Mouse (Mus musculus) CD4-positive naive resting alpha-beta T cell, adult 76 days (primary cell): ENCODE data around the gene Myg1. TPM values are rescaled to one million over a fixed set of nuclear protein-coding genes. Genes with fewer than 3 reads are reported as not detected.

ENCODE experiments used
- total RNA-seq: library from RNA; stranded (reverse); gene quantifications from one replicate; pipeline ENCODE4 v1.2.4, GENCODE M21; 2023

Gene Myg1
- 52.7 TPM for total RNA-seq

DNA sequence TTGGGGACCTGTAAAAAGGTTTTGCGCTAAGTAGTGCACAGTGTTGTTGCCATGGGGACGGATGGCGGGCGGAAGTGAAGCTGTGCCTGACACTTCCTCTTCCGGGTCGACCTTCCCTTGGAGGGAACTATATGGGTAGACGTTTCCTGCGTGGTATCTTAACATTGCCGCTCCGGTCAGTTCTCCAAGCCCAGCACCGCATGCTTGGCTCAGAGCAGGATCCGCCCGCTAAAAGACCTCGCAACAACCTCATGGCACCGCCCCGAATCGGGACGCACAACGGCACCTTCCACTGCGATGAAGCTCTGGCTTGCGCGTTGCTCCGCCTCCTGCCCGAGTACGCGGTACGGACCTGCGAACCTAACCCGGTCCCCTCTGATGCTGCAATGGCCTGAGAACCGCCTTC, at the start of gene Myg1:
TSS of gene Myg1 (plus strand) at position 100 of the 406 bp plus-strand sequence.

DNA sequence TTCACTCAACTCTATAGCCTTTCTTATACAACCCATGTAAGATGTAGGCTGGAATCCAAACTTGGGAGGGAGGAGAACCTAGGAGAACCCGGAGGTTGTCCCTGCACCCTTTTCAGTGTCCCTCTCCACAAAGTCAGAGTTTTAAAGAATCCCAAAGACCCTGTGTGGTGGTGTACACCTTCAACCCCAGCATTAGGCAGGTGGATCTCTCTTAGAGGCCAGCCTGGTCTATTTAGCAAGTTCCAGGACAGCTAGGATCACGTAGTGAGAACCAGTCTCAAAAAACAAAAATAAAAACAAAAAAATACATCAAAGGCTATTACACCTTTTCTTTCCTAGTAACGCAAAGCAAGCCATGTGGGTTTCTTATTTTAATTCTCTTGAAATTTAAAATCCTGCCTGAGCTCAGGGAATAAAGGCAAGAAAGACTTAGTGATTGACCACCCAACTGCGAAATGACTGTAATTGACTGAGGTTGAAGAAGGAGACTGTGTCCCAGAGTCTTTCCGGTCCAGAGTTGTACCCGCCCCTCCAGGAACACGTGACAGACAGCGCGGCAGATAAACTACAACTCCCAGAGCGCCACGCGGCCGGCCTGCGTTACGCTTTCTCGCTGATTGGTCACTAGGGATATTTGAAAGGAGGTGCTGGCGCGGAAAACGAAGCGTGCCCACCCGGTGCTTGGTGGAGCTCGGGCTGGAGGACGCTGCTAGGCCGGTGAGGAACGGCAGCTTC, 35.7 kb upstream of the Myg1 start, which contains the start of gene Espl1:
TSS of gene Espl1 (plus strand) at position 634 of the 735 bp plus-strand sequence.

DNA sequence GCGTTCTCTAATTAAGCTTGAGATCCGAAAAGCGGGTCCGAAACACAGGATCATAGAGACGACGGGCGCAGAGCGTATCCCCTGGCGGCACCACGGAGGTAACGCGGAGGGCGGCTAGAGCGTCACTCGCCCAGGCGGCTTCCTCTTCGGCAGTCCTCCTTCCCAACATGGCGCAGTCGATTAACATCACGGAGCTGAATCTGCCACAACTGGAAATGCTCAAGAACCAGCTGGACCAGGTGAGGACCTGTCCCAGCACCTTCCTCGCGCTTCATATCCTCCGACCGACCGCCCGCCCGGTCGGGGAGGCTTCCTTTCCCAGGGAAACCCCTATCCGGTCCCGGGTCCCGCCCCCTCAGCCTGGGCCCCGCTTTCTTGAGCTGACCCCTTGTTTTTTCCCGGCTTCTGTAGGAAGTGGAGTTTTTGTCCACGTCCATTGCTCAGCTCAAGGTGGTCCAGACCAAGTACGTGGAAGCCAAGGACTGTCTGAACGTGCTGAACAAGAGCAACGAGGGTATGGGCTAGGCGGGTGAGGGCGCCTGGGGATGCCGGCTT, 5.4 kb upstream of the Myg1 start, which contains the start of gene Pfdn5:
TSS of gene Pfdn5 (plus strand) at position 95 of the 555 bp plus-strand sequence.

DNA sequence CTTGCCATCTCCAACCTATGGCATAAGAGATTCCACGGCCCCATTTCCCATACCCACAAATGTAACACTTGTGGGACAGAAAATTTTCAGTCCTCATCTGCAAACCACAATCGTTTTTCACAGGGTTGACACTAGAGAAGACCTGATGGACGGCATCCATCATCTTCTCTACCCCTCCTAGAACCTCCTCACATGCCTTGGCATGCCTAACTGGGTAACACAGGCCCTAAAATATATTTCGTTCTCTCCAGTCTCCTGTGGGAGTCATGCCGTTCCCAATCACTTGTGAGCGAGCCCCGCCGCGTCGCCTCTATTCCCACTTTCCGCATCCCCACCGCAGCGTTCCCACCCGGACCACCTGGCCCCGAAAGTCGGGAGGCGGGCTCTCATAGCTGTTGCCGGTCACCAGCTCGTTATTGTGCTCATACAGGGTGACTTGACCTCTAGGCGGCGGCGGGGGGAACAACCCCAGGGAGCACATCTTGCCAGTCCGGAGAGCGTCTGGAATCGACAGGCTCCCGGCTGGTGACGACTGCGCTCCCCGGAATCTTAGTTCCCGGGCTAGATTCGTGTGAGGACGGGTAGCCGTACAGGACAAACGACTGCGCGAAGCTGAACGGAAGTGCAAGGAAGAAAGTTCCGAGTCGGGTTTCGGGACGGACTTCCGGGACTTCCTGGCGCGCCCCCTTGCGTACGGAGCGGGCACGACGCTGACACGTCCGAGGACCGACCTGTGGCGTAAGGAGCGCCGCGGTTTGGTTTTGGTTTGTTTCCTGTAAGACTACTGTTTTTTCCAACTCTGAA, 18.8 kb downstream of the Myg1 start, which contains the start of gene Aaas:
TSS of gene Aaas (minus strand) at position 634 of the 804 bp plus-strand sequence.

GRCm38 (mm10) chr15:102366733-102367344, 35.3 kb downstream of the Myg1 start, which contains the start of gene Sp7:
Gene Sp7 (minus strand): TSS chr15:102367182.

Other genes with a start within 250 kb of the Myg1 start
- gene Tns2, start 231.3 kb upstream of the Myg1 start, total RNA-seq = 2.1 TPM
- 36.0 TPM for gene Spryd3, start 195.5 kb upstream of the Myg1 start, total RNA-seq
- gene Igfbp6, start 187.3 kb upstream of the Myg1 start, total RNA-seq = not detected
- gene Soat2, start 181.2 kb upstream of the Myg1 start, total RNA-seq = 1.1 TPM
- gene Zfp740, start 128.5 kb upstream of the Myg1 start, total RNA-seq = 130 TPM
- 14.5 TPM for gene Csad, start 127.0 kb upstream of the Myg1 start, total RNA-seq
- 572 TPM for gene Itgb7, start 99.8 kb upstream of the Myg1 start, total RNA-seq
- gene Rarg, start 74.2 kb upstream of the Myg1 start, total RNA-seq = 20.6 TPM
- not detected for gene Gm9918, start 61.1 kb upstream of the Myg1 start, total RNA-seq
- 28.3 TPM for gene Mfsd5, start 52.3 kb upstream of the Myg1 start, total RNA-seq
- 3.8 TPM for gene Espl1, start 35.4 kb upstream of the Myg1 start, total RNA-seq
- gene Pfdn5, start 5.6 kb upstream of the Myg1 start, total RNA-seq = 483 TPM
- 43.6 TPM for gene Aaas, start 19.1 kb downstream of the Myg1 start, total RNA-seq
- not detected for gene Sp7, start 35.5 kb downstream of the Myg1 start, total RNA-seq
- 134 TPM for gene Sp1, start 74.4 kb downstream of the Myg1 start, total RNA-seq
- gene Amhr2, start 113.7 kb downstream of the Myg1 start, total RNA-seq = 0.70 TPM
- gene Prr13, start 127.3 kb downstream of the Myg1 start, total RNA-seq = 54.2 TPM
- gene Pcbp2, start 138.8 kb downstream of the Myg1 start, total RNA-seq = 785 TPM
- 43.5 TPM for gene Gm10337, start 172.0 kb downstream of the Myg1 start, total RNA-seq
- gene Map3k12, start 185.4 kb downstream of the Myg1 start, total RNA-seq = 3.7 TPM
- gene Tarbp2, start 186.5 kb downstream of the Myg1 start, total RNA-seq = 55.4 TPM
- gene Npff, start 193.2 kb downstream of the Myg1 start, total RNA-seq = 24.7 TPM